Mouse (Mus musculus): Measurements from ENCODE around the gene Uchl4.
A peak's percentile ranks its signal among the peaks of the same experiment; 100 is the strongest.

Gene Uchl4

GRCm38 (mm10) chr9:64274291-64274690 lies 39.3 kb downstream of the Uchl4 start:
- no peak for DNase-seq (ENCODE audit: low read depth, low spot score)

DNA sequence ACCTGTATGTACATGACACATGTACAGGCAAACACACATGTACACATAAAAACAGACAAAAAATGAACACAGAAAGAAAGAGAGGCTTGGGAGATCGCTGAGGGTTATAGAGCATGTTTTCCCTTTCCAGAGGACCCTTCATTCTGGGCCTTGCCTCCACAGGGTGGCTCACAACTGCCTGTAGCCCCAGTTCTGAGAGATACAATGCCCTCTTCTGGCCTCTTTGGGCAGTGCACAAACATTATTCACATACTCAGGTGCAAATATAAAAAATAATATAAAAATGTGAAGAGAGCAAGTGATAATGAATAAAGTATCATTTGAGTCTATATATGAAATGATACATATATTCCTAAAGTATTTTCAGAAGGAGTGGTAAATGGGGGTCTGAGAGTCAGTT lies 39.9 kb downstream of the Uchl4 start:
- DNase-seq (ENCODE audit: low read depth, low spot score): no peak

- peak; percentile 57 for DNase-seq (ENCODE audit: low read depth, low spot score)
These were observed 42.7 kb downstream of the Uchl4 start for GRCm38 (mm10) chr9:64277706-64278105.

DNA sequence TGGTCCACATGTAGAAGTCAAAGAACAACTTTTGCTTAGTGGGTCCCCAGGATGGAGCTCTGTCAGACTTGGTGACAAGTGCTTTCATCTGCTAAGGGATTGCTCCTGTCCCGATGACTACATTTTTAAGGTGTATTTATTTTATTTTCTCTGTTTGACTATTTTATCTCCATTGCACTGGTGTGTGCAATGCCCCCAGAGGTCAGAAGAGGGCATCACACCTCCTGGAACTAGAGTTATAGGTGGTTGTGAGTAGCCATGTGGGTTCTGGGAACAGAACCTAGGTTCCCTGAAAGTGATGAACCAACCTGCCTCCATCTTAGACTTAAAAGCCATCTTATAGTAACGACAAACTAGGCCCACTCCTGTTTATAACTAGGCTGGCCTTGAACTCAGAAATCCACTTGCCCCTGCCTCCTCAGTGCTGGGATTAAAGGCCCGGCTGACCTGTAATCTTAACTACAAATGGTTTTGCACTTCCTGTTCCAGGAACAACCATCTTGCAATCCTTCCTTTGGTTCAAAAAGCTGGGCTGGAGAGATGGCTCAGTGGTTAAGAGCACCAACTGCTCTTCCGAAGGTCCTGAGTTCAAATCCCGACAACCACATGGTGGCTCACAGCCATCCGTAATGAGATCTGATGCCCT lies 43.8 kb downstream of the Uchl4 start:
- no peak for DNase-seq (ENCODE audit: low read depth, low spot score)

GRCm38 (mm10) chr9:64281105-64281780 lies 46.2 kb downstream of the Uchl4 start, which contains the start of gene Tipin:
Gene Tipin, plus strand, starts transcription at chr9:64281581.
- peak; percentile 93 for DNase-seq (ENCODE audit: low read depth, low spot score)

DNA sequence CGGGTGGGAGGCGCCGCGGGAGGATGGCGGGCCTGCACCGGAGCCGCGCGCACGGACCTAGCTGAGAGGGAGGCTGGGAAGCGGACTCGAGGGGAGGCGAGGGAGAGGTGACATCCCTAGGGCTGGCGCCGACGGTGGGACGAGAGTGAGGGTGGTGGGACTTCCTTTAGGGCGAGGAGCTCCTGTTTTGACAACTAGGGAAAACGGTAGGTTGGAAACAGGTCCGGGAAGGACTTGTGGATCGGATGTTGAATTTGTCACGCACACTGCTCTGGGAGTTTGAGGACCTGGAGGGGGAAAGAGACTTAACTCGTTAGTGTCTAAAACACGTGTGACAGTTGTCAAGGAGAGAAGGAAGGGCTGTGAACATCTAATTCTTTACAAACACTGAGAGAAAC lies 46.8 kb downstream of the Uchl4 start:
- no peak for DNase-seq (ENCODE audit: low read depth, low spot score)

DNA sequence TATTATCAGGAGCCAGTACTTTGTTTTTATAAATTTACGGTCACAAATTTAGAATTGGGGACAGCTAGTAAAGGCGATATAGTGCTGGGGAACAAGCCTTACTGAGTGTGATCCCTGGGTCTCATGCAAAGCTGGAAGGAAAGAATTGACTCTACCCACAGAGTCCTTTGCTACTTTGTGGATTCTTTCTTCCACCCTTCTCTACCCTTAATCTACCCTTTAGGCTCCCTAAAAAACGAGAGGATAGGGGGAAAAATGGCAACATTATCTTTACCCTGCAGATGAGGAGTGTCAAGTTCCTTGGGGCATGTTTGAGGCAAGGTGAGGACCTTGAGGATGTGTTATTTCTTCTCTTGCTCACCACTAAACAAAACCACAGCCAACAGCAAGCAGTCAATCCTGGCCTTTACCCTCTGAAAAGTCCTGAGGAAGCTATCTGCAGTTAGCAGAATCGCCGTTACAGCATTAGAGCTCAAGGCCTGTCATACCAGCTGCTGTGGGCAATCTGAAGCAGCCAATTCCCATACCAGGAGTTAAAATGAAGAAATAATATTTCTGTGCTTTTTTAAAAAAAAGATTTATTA lies 47.5 kb downstream of the Uchl4 start:
- no peak for DNase-seq (ENCODE audit: low read depth, low spot score)
